Mouse (Mus musculus) embryonic facial prominence, embryonic 12.5 days (tissue): ENCODE data around the gene Gad1. TPM values are rescaled to one million over a fixed set of nuclear protein-coding genes. Genes with fewer than 3 reads are reported as not detected.
A peak's percentile ranks its signal among the peaks of the same experiment; 100 is the strongest.

Experiments used
- ATAC-seq: fragments of 200-750 bp; cut with Nextera tagmentation; 2 replicates; pipeline ENCODE4 v1.8.0; 2017; ENCODE audit not compliant: insufficient number of reproducible peaks, insufficient read depth, low FRiP score, low TSS enrichment
- H3K27ac ChIP-seq: fragments of 300-500 bp; sonication (generic); 2 replicates; pipeline ENCODE4 v1.5.1; 2016; ENCODE audit warnings: mild to moderate bottlenecking
- H3K27me3 ChIP-seq: fragments of 300-500 bp; sonication (generic); 2 replicates; pipeline ENCODE4 v1.6.1; 2016; ENCODE audit warnings: mild to moderate bottlenecking, moderate library complexity
- H3K36me3 ChIP-seq: fragments of 300-500 bp; sonication (generic); 2 replicates; pipeline ENCODE4 v1.6.1; 2016; ENCODE audit warnings: mild to moderate bottlenecking
- H3K4me1 ChIP-seq: fragments of 300-500 bp; sonication (generic); 2 replicates; pipeline ENCODE4 v1.6.1; 2016
- H3K4me2 ChIP-seq: fragments of 300-500 bp; sonication (generic); replicated peaks from 2 replicates; pipeline ENCODE4 v1.6.1; 2016; ENCODE audit warnings: mild to moderate bottlenecking, moderate library complexity
- H3K4me3 ChIP-seq: fragments of 300-500 bp; sonication (generic); 2 replicates; pipeline ENCODE4 v1.5.1; 2016; ENCODE audit warnings: mild to moderate bottlenecking
- H3K9ac ChIP-seq: fragments of 300-500 bp; sonication (generic); 2 replicates; pipeline ENCODE4 v1.6.1; 2016; ENCODE audit warnings: mild to moderate bottlenecking, moderate library complexity
- H3K9me3 ChIP-seq: fragments of 300-500 bp; sonication (generic); 2 replicates; pipeline ENCODE4 v1.6.1; 2016; ENCODE audit warnings: mild to moderate bottlenecking, moderate library complexity
- WGBS: fragments of 180-500 bp; shearing (Covaris S2); methylation state at CpG from one replicate; pipeline ENCODE4 v1.1.7; 2016; 5-methylcytosine and 5-hydroxymethylcytosine counted together
- polyA plus RNA-seq: library from polyadenylated mRNA; unstranded; fragments of >200 nt; fragmentation: Nextera tagmentation; extraction: Ambion mirVana; gene quantifications from 2 replicates; pipeline ENCODE4 v1.2.1, GENCODE M21; 2016

Gene Gad1
- polyA plus RNA-seq, 1 experiment from 2014 or later = 0.96 TPM

- 75% methylated on average over 2 of the region's 2 CpGs for WGBS
- ATAC-seq = no peak
- Histone ChIP-seq H3K9me3 (no peaks in the 10 kb centered on the region), H3K36me3 (no peaks in the 10 kb centered on the region), H3K4me3 (no peak overlapping the region), H3K4me1 (no peaks in the 10 kb centered on the region), H3K27ac (no peak overlapping the region), H3K4me2 (no peak overlapping the region), H3K9ac (no peak overlapping the region), H3K27me3 (no peaks in the 10 kb centered on the region)
Observed at GRCm38 (mm10) chr2:70595896-70596295, 43.0 kb downstream of the Gad1 start.

DNA sequence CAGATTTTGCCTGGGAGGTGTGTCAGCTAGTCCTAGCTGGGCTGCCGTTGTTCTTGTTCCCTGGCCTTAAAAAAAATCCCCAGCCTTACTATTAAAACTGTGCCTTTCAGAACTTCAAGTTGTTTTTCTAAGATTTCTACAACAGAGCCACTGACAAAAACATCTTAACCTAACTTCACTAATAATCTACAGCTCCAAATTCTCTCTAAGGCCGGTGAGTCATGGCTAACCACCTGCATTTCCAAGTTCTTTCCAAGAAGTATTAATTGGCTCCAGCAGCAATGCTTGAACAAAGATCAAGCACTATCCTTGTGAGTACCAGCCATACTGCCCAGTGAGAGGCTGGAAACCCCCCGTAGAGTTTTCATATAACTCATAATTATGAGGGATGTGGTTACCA lies 56.9 kb downstream of the Gad1 start:
- H3K36me3 ChIP-seq = no peaks in the 10 kb centered on the region
- no peak overlapping the region for H3K4me3 ChIP-seq

DNA sequence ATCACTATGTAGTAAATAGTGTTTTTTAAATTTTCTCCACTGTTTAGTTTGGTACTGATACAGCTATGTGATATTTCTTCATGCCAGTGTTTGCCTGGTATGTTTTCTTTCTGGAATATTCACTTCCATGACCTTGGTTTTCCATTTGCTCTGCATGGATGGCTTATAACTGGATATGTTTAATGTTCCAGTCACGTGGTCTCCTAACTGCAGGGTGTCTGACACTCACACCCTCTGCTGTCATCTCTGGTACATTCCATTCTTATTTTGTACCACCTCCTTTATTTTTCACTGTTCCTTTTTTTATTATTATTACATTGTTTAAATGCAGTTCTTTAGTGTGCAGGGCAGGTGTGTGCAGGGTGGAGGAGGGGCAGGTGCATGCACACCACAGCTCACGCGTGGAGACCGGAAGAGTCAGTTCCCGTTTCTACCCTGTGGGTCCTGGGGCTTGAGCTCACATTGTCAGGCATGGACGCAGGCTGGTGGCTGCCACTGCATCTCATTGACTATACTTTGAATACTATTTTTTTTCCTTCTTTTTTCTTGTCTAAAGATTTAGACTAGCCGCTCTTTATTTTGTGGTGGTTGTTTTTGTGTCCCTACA lies 62.0 kb downstream of the Gad1 start:
- Histone ChIP-seq H3K9me3 (no peaks in the 10 kb centered on the region), H3K27me3 (no peaks in the 10 kb centered on the region), H3K9ac (no peak overlapping the region), H3K4me3 (no peak overlapping the region), H3K4me2 (no peak overlapping the region), H3K4me1 (no peaks in the 10 kb centered on the region), H3K27ac (no peak overlapping the region), H3K36me3 (no peaks in the 10 kb centered on the region)
- WGBS = 77% methylated on average over 7 of the region's 7 CpGs
- ATAC-seq = no peak

More for the DNA sequence above, 56.9 kb downstream of the Gad1 start:
- WGBS = 72% methylated on average over 3 of the region's 3 CpGs
- no peak overlapping the region for H3K9ac ChIP-seq
- no peaks in the 10 kb centered on the region for H3K4me1 ChIP-seq
- ATAC-seq = no peak
- H3K9me3 ChIP-seq = no peaks in the 10 kb centered on the region
- H3K27ac ChIP-seq = no peak overlapping the region
- H3K4me2 ChIP-seq = no peak overlapping the region
- H3K27me3 ChIP-seq = no peaks in the 10 kb centered on the region

DNA sequence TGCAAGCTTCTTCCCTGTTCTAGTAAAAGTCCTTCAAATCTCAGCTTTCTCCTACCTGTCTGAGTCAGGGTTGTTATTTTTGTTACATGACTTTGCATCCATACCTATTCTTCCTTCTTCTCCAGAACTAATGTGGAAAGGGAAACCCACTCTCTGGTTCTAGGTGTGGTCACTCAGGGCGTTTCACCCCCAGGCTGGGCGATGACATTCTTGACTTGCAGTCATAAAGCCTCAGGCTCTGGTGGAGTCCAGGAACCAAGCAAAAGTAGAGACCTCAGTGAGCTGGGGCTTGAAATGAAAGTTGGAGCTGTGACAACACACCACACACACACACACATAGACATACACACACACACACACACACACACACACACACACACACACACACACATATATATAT lies 63.2 kb downstream of the Gad1 start:
- no peak for ATAC-seq
- Histone ChIP-seq H3K27me3 (no peaks in the 10 kb centered on the region), H3K4me3 (no peak overlapping the region), H3K4me2 (no peak overlapping the region), H3K27ac (no peak overlapping the region), H3K9me3 (no peaks in the 10 kb centered on the region), H3K36me3 (no peaks in the 10 kb centered on the region), H3K9ac (no peak overlapping the region), H3K4me1 (no peaks in the 10 kb centered on the region)
- 80% methylated on average over 2 of the region's 2 CpGs for WGBS

DNA sequence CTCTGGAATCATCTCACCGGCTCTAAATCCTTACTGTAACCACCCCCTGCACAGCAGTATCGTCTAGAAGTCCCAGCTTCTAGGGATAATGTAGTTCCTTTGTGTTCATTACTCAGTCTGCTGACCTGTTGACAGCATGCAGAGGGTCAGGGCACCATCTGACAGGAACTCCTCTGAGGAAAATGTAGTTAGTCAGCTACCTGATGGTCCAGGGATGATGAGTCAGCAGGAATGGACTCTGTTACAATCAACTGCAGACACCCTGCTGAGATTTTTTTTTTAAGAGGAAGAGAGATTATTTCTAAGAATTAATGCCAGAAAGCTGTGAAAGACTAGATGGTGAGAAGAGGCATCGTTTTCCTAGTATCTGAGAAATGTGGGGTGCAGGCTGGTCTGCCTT lies 63.7 kb downstream of the Gad1 start:
- no peak for ATAC-seq
- no peaks in the 10 kb centered on the region for H3K27me3 ChIP-seq
- no peak overlapping the region for H3K4me2 ChIP-seq
- H3K27ac ChIP-seq = no peak overlapping the region
- H3K9me3 ChIP-seq = no peaks in the 10 kb centered on the region
- H3K9ac ChIP-seq = no peak overlapping the region
- no peaks in the 10 kb centered on the region for H3K4me1 ChIP-seq
- H3K4me3 ChIP-seq = no peak overlapping the region
- no peaks in the 10 kb centered on the region for H3K36me3 ChIP-seq
- 61% methylated on average over 3 of the region's 3 CpGs for WGBS

GRCm38 (mm10) chr2:70619232-70619835 lies 66.5 kb downstream of the Gad1 start:
- no peak overlapping the region for H3K4me3 ChIP-seq

DNA sequence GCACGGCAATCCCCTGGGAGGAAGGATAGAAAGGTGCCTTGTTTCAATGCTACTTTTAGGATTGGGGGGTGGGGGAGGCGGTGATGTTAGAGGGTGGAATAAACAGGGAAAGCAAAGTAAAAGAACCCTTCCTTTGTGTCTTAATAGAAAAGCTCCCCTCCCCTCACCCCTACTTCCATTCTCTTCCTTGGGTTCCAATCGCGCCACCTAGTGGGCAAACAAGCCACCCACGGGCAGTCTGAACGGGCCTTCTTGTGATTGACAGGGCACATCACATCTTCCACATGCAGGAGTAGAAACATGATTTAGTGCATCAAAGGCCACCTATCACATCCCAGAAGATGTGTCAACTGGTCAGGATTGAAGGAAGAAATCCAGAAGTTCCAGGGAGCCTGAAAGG lies 67.4 kb downstream of the Gad1 start:
- 15% methylated on average over 6 of the region's 6 CpGs for WGBS
- Histone ChIP-seq H3K27me3 (no peaks in the 10 kb centered on the region), H3K9me3 (no peaks in the 10 kb centered on the region), H3K27ac (0 out of 2 replicates have a peak overlapping the region, but pooled peaks have one; percentile 2), H3K4me2 (no peak overlapping the region), H3K9ac (no peak overlapping the region), H3K4me3 (no peak overlapping the region), H3K36me3 (no peaks in the 10 kb centered on the region), H3K4me1 (no peaks in the 10 kb centered on the region)
- ATAC-seq = no peak

More at GRCm38 (mm10) chr2:70619232-70619835, 66.5 kb downstream of the Gad1 start:
- Histone ChIP-seq H3K4me1 (no peaks in the 10 kb centered on the region), H3K9me3 (no peaks in the 10 kb centered on the region), H3K27ac (no peak overlapping the region), H3K4me2 (no peak overlapping the region), H3K36me3 (no peaks in the 10 kb centered on the region), H3K9ac (no peak overlapping the region), H3K27me3 (no peaks in the 10 kb centered on the region)
- no peak for ATAC-seq
- 89% methylated on average over 6 of the region's 6 CpGs for WGBS

GRCm38 (mm10) chr2:70622244-70622643 lies 69.4 kb downstream of the Gad1 start:
- ATAC-seq = no peak
- Histone ChIP-seq H3K4me1 (no peaks in the 10 kb centered on the region), H3K36me3 (no peaks in the 10 kb centered on the region), H3K27ac (no peak overlapping the region), H3K9me3 (no peaks in the 10 kb centered on the region), H3K4me2 (no peak overlapping the region), H3K9ac (no peak overlapping the region), H3K27me3 (no peaks in the 10 kb centered on the region), H3K4me3 (no peak overlapping the region)
- 77% methylated on average over 4 of the region's 4 CpGs for WGBS

- Histone ChIP-seq H3K27me3 (no peaks in the 10 kb centered on the region), H3K4me1 (peaks cover 11% of the 10 kb centered on the region; the same call in 1 of the 2 replicates), H3K4me2 (no peak overlapping the region), H3K36me3 (no peaks in the 10 kb centered on the region), H3K27ac (no peak overlapping the region), H3K4me3 (no peak overlapping the region), H3K9me3 (no peaks in the 10 kb centered on the region), H3K9ac (no peak overlapping the region)
- no peak for ATAC-seq
- 50% methylated on average over 7 of the region's 7 CpGs for WGBS
Observed at GRCm38 (mm10) chr2:70625761-70626160, 72.9 kb downstream of the Gad1 start.

- H3K4me2 ChIP-seq = no peak overlapping the region
- no peak overlapping the region for H3K4me3 ChIP-seq
- no peaks in the 10 kb centered on the region for H3K27me3 ChIP-seq
- H3K4me1 ChIP-seq = peaks cover 11% of the 10 kb centered on the region; the same call in 1 of the 2 replicates
- H3K9ac ChIP-seq = no peak overlapping the region
- H3K27ac ChIP-seq = no peak overlapping the region
- H3K36me3 ChIP-seq = no peaks in the 10 kb centered on the region
- ATAC-seq = no peak
- WGBS = 91% methylated on average over 12 of the region's 12 CpGs
- H3K9me3 ChIP-seq = no peaks in the 10 kb centered on the region
Observed at GRCm38 (mm10) chr2:70628397-70628796, 75.5 kb downstream of the Gad1 start.

GRCm38 (mm10) chr2:70629339-70629761 lies 76.5 kb downstream of the Gad1 start:
- no peaks in the 10 kb centered on the region for H3K27me3 ChIP-seq
- H3K27ac ChIP-seq = peak overlapping the region; percentile 60; the same call in 1 of the 2 replicates
- H3K9ac ChIP-seq = no peak overlapping the region
- WGBS = 3% methylated on average over 10 of the region's 10 CpGs
- H3K36me3 ChIP-seq = no peaks in the 10 kb centered on the region
- H3K4me3 ChIP-seq = peak overlapping the region; percentile 24
- no peaks in the 10 kb centered on the region for H3K9me3 ChIP-seq
- H3K4me2 ChIP-seq = peak overlapping the region; percentile 45
- ATAC-seq = peak; percentile 91
- peaks cover 11% of the 10 kb centered on the region; the same call in 1 of the 2 replicates for H3K4me1 ChIP-seq

- Histone ChIP-seq H3K27ac (no peak overlapping the region), H3K4me1 (peaks cover 11% of the 10 kb centered on the region; the same call in 1 of the 2 replicates), H3K4me3 (no peak overlapping the region), H3K27me3 (no peaks in the 10 kb centered on the region), H3K9ac (no peak overlapping the region), H3K36me3 (no peaks in the 10 kb centered on the region), H3K9me3 (no peaks in the 10 kb centered on the region), H3K4me2 (peak overlapping the region; percentile 45)
- 0 out of 2 replicates have a peak, but pooled peaks have one; percentile 49 for ATAC-seq
- 53% methylated on average over 3 of the region's 3 CpGs for WGBS
Observed at GRCm38 (mm10) chr2:70629921-70630320, 77.0 kb downstream of the Gad1 start.
